Mouse (Mus musculus) olfactory bulb, adult 2 months (tissue): ENCODE measurements at regions not wholly inside any gene's neighbourhood (a gene's known extent, or its start where the extent isn't known, plus 50 kb on each side); places are given as distances from the start of the nearest gene placed in this dataset.

Source experiments
- CTCF ChIP-seq: fragments of 200-500 bp; IDR thresholded peaks from 2 replicates; pipeline ENCODE4 v1.5.1; 2012; ENCODE audit warnings: low read depth, mild to moderate bottlenecking, low read length, moderate library complexity; ENCODE audit not compliant: insufficient read depth
- POLR2A ChIP-seq: fragments of 200-500 bp; IDR thresholded peaks from 2 replicates; pipeline ENCODE4 v1.6.1; 2012; ENCODE audit warnings: mild to moderate bottlenecking, low read depth, low read length, moderate library complexity; ENCODE audit not compliant: insufficient read depth

- TF ChIP-seq CTCF (no peak), POLR2A (no peak)
Observed at GRCm38 (mm10) chr12:59312703-59313102, 93.2 kb upstream of the Fbxo33 start.
